Mouse (Mus musculus) neural tube, embryonic 12.5 days (tissue): Measurements from ENCODE around the gene Ndufa13. TPM values are rescaled to one million over a fixed set of nuclear protein-coding genes. Genes with fewer than 3 reads are reported as not detected.
"Not testable (repeated sequence)": the region's sequence is repeated elsewhere in the genome, so short reads cannot be mapped to it uniquely, and the experiment has no call there.

ENCODE experiments used
- ATAC-seq: fragments of 200-750 bp; cut with Nextera tagmentation; 2 replicates; pipeline ENCODE4 v1.8.0; 2017; ENCODE audit warnings: low read depth, mild to moderate bottlenecking, moderate TSS enrichment, moderate library complexity; ENCODE audit not compliant: low FRiP score
- H3K27ac ChIP-seq: fragments of 300-500 bp; sonication (generic); 2 replicates; pipeline ENCODE4 v1.5.1; 2016
- H3K27me3 ChIP-seq: fragments of 300-500 bp; sonication (generic); replicated peaks from 2 replicates; pipeline ENCODE4 v1.6.1; 2016; ENCODE audit warnings: mild to moderate bottlenecking
- H3K36me3 ChIP-seq: fragments of 300-500 bp; sonication (generic); 2 replicates; pipeline ENCODE4 v1.6.1; 2016; ENCODE audit warnings: mild to moderate bottlenecking
- H3K4me1 ChIP-seq: fragments of 300-500 bp; sonication (generic); 2 replicates; pipeline ENCODE4 v1.6.1; 2016
- H3K4me2 ChIP-seq: fragments of 300-500 bp; sonication (generic); replicated peaks from 2 replicates; pipeline ENCODE4 v1.6.1; 2016; ENCODE audit warnings: mild to moderate bottlenecking
- H3K4me3 ChIP-seq: fragments of 300-500 bp; sonication (generic); 2 replicates; pipeline ENCODE4 v1.5.1; 2016
- H3K9ac ChIP-seq: fragments of 300-500 bp; sonication (generic); 2 replicates; pipeline ENCODE4 v1.6.1; 2016; ENCODE audit warnings: mild to moderate bottlenecking
- H3K9me3 ChIP-seq: fragments of 300-500 bp; sonication (generic); 2 replicates; pipeline ENCODE4 v1.6.1; 2016; ENCODE audit warnings: mild to moderate bottlenecking
- WGBS: fragments of 180-500 bp; shearing (Covaris S2); methylation state at CpG from one replicate; pipeline ENCODE4 v1.1.7; 2016; 5-methylcytosine and 5-hydroxymethylcytosine counted together
- polyA plus RNA-seq: library from polyadenylated mRNA; unstranded; fragments of >200 nt; fragmentation: Nextera tagmentation; extraction: Ambion mirVana; gene quantifications from 2 replicates; pipeline ENCODE4 v1.2.1, GENCODE M21; 2016

Gene Ndufa13
- polyA plus RNA-seq, result 162 and 171 TPM in 2 replicates

GRCm38 (mm10) chr8:69902163-69903062 is at the start of gene Ndufa13, which contains the start of the genes Tssk6 and Yjefn3:
TSS of gene Ndufa13 (minus strand) at chr8:69902558.
TSS of gene Tssk6 (plus strand) at chr8:69902184.
TSS of gene Yjefn3 (minus strand) at chr8:69902712.
- Histone ChIP-seq H3K27me3 (no peaks in the 10 kb centered on the region), H3K4me1 (peaks cover 33% of the 10 kb centered on the region), H3K4me2 (peak within 1 kb of the TSS; percentile 87), H3K27ac (peak within 1 kb of the TSS; percentile 67), H3K4me3 (peak within 1 kb of the TSS; percentile 62), H3K36me3 (peaks cover 16% of the 10 kb centered on the region), H3K9me3 (no peaks in the 10 kb centered on the region), H3K9ac (peak within 1 kb of the TSS; percentile 71)
- peak; percentile 55 for ATAC-seq
- 3% methylated on average over 89 of the region's 89 CpGs for WGBS

- no peak for ATAC-seq
- no peak overlapping the region for H3K27ac ChIP-seq
- H3K9ac ChIP-seq, result no peak overlapping the region
- H3K4me3 ChIP-seq, result no peak overlapping the region
- H3K27me3 ChIP-seq, result no peaks in the 10 kb centered on the region
- H3K9me3 ChIP-seq, result no peaks in the 10 kb centered on the region
- H3K4me2 ChIP-seq, result no peak overlapping the region
- peaks cover 6% of the 10 kb centered on the region; the same call in 1 of the 2 replicates for H3K36me3 ChIP-seq
- WGBS, result 87% methylated on average over 2 of the region's 2 CpGs
- H3K4me1 ChIP-seq, result peaks cover 6% of the 10 kb centered on the region; the same call in 1 of the 2 replicates
These were observed 47.9 kb upstream of the Ndufa13 start for GRCm38 (mm10) chr8:69950300-69950699.

GRCm38 (mm10) chr8:69942495-69942894 is 40.1 kb upstream of the Ndufa13 start:
- ATAC-seq, H3K27me3 ChIP-seq: not testable (repeated sequence)
- 87% methylated on average over 3 of the region's 3 CpGs for WGBS

GRCm38 (mm10) chr8:69940386-69940785 is 38.0 kb upstream of the Ndufa13 start:
- 91% methylated on average over 2 of the region's 2 CpGs for WGBS
- H3K9me3 ChIP-seq, result no peaks in the 10 kb centered on the region
- H3K4me3 ChIP-seq, result no peak overlapping the region
- ATAC-seq, result no peak
- no peak overlapping the region for H3K27ac ChIP-seq
- H3K27me3 ChIP-seq, result no peaks in the 10 kb centered on the region
- no peak overlapping the region for H3K4me2 ChIP-seq
- H3K9ac ChIP-seq, result no peak overlapping the region
- peaks cover 4% of the 10 kb centered on the region for H3K36me3 ChIP-seq
- H3K4me1 ChIP-seq, result 0 out of 2 replicates have a peak, but pooled peaks cover 2% of the 10 kb centered on the region

More at GRCm38 (mm10) chr8:69942495-69942894, 40.1 kb upstream of the Ndufa13 start:
- H3K27ac ChIP-seq, H3K9me3 ChIP-seq, H3K4me2 ChIP-seq, H3K36me3 ChIP-seq, H3K4me1 ChIP-seq, H3K9ac ChIP-seq, H3K4me3 ChIP-seq: not testable (repeated sequence)

DNA sequence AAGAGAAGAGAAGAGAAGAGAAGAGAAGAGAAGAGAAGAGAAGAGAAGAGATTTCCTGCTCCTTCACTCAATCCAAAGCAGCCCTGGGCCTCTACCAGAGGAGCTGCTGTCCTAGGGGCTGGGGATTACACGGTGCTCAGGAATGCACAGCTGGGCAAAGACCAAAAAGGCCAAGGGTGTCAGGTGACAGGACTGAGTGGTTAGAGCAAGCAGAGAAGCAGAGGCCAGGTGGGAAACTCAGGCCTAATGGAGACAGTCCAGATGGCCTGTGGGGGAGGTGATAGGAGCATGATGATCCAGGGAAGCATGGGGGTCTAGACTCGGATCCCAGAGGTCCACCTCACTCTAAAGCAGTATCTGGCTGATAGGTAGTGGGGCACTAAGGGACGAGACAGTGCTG is 37.3 kb upstream of the Ndufa13 start:
- no peak overlapping the region for H3K9ac ChIP-seq
- WGBS, result 54% methylated on average over 3 of the region's 3 CpGs
- H3K4me3 ChIP-seq, result no peak overlapping the region
- 0 out of 2 replicates have a peak, but pooled peaks cover 2% of the 10 kb centered on the region for H3K4me1 ChIP-seq
- H3K27me3 ChIP-seq, result no peaks in the 10 kb centered on the region
- peaks cover 10% of the 10 kb centered on the region for H3K36me3 ChIP-seq
- no peak for ATAC-seq
- H3K9me3 ChIP-seq, result no peaks in the 10 kb centered on the region
- H3K4me2 ChIP-seq, result no peak overlapping the region
- no peak overlapping the region for H3K27ac ChIP-seq

- no peak overlapping the region for H3K4me3 ChIP-seq
- no peak for ATAC-seq
- 85% methylated on average over 6 of the region's 6 CpGs for WGBS
- H3K27ac ChIP-seq, result no peak overlapping the region
- H3K4me2 ChIP-seq, result no peak overlapping the region
- H3K36me3 ChIP-seq, result peaks cover 19% of the 10 kb centered on the region
- no peak overlapping the region for H3K9ac ChIP-seq
- H3K27me3 ChIP-seq, result no peaks in the 10 kb centered on the region
- H3K9me3 ChIP-seq, result no peaks in the 10 kb centered on the region
- H3K4me1 ChIP-seq, result 0 out of 2 replicates have a peak, but pooled peaks cover 2% of the 10 kb centered on the region
These were observed 36.1 kb upstream of the Ndufa13 start for GRCm38 (mm10) chr8:69938245-69938982.

GRCm38 (mm10) chr8:69937466-69937865 is 35.1 kb upstream of the Ndufa13 start:
- no peak for ATAC-seq
- H3K36me3 ChIP-seq, result peaks cover 19% of the 10 kb centered on the region
- H3K4me2 ChIP-seq, result no peak overlapping the region
- 0 out of 2 replicates have a peak, but pooled peaks cover 2% of the 10 kb centered on the region for H3K4me1 ChIP-seq
- no peak overlapping the region for H3K27ac ChIP-seq
- no peak overlapping the region for H3K9ac ChIP-seq
- 93% methylated on average over 3 of the region's 3 CpGs for WGBS
- H3K9me3 ChIP-seq, result no peaks in the 10 kb centered on the region
- no peak overlapping the region for H3K4me3 ChIP-seq
- no peaks in the 10 kb centered on the region for H3K27me3 ChIP-seq

DNA sequence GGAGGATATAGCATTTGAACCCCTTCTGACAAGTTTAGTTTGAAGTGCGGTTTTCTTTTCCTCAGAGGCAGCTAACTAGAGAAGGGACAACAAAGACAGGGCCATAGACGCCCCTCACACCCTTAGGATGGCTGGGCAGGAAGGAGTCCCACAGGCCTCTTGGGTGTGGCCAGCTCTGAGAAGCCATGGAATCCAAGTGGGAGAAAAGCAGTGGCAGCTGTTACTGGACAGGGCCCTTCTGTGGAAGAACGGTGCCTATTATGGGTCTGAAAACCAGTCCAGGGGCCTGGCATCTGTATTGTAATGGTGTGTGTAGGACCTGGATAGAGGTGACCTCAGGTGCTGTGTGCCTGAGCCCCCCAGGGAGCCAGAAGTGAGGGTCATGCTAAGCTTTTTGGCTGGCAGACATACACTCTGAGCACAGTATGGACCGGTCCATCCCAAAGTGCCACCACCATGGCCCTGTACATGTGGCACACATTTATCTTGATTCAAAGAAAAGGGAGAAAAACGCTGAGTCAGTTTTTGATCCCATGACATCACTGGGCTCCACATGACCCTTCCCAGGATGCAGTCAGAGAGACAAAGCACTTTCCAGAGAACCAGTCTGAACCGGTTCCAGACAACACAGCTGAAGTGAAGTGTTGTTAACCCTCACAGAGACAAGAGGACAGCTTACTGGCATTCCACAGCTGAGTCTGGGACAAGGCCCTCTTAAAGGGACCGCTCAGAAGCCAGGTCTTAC is 33.9 kb upstream of the Ndufa13 start:
- WGBS, result 71% methylated on average over 7 of the region's 7 CpGs
- H3K36me3 ChIP-seq, result peaks cover 19% of the 10 kb centered on the region
- 0 out of 2 replicates have a peak, but pooled peaks cover 2% of the 10 kb centered on the region for H3K4me1 ChIP-seq
- H3K4me3 ChIP-seq, result no peak overlapping the region
- H3K4me2 ChIP-seq, result no peak overlapping the region
- no peak overlapping the region; the same call in 1 of the 2 replicates for H3K9ac ChIP-seq
- ATAC-seq, result peak; percentile 73
- H3K27ac ChIP-seq, result 0 out of 2 replicates have a peak overlapping the region, but pooled peaks have one; percentile 1
- H3K9me3 ChIP-seq, result no peaks in the 10 kb centered on the region
- H3K27me3 ChIP-seq, result no peaks in the 10 kb centered on the region

GRCm38 (mm10) chr8:69935431-69935830 is 33.1 kb upstream of the Ndufa13 start:
- Histone ChIP-seq H3K36me3 (peaks cover 19% of the 10 kb centered on the region), H3K9me3 (no peaks in the 10 kb centered on the region), H3K27ac (no peak overlapping the region), H3K4me1 (0 out of 2 replicates have a peak, but pooled peaks cover 2% of the 10 kb centered on the region), H3K9ac (no peak overlapping the region), H3K4me2 (no peak overlapping the region), H3K4me3 (no peak overlapping the region), H3K27me3 (no peaks in the 10 kb centered on the region)
- 93% methylated on average over 3 of the region's 3 CpGs for WGBS
- ATAC-seq, result no peak

DNA sequence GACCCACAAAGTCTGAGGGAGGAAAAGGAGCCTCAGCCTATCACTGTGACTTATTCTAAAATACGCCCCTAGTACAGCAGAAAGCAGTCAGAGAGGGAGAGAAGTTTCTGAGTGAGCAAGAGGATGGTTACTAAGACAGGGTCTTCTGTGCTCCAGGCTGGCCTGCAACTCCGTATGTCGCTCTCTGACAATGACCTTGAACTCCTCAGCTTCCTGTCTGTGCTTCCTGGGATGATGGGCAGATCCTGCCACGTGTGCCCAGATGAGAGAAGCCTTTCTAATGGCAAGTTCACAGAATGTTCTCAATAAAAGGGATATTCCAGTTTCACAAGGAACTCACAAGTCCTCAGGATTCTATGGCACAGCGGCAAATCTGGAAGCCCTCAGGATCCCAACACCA is 32.2 kb upstream of the Ndufa13 start:
- Histone ChIP-seq H3K9me3 (no peaks in the 10 kb centered on the region), H3K4me2 (no peak overlapping the region), H3K4me3 (no peak overlapping the region), H3K27ac (no peak overlapping the region), H3K9ac (no peak overlapping the region), H3K4me1 (no peaks in the 10 kb centered on the region), H3K36me3 (peaks cover 19% of the 10 kb centered on the region), H3K27me3 (no peaks in the 10 kb centered on the region)
- WGBS, result 90% methylated on average over 5 of the region's 5 CpGs
- no peak for ATAC-seq

DNA sequence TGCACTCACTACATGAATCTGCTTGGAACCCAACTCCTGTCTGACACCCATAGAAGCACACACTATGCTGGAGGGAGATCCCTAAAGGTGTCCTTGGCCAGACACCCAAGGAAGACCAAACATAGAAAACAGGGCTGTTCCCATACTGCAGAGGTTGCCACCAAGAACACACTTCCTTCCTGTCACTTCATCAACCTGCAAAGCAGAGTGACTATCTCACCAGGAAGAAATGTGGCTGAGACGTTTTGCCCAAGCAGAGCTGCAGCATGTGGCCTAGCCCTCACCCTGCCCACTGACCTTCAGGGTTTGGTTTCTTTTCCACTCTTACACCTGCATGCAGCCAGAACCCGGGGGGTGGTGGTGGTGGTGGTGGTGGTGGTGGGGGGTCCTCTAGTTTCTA is 31.5 kb upstream of the Ndufa13 start:
- H3K9me3 ChIP-seq, result no peaks in the 10 kb centered on the region
- no peak for ATAC-seq
- no peak overlapping the region for H3K4me2 ChIP-seq
- no peaks in the 10 kb centered on the region for H3K27me3 ChIP-seq
- no peaks in the 10 kb centered on the region for H3K4me1 ChIP-seq
- no peak overlapping the region for H3K4me3 ChIP-seq
- H3K36me3 ChIP-seq, result peaks cover 19% of the 10 kb centered on the region
- H3K9ac ChIP-seq, result no peak overlapping the region
- 85% methylated on average over 2 of the region's 2 CpGs for WGBS
- H3K27ac ChIP-seq, result no peak overlapping the region
